Mouse (Mus musculus) left cerebral cortex, postnatal 4 days (tissue): ENCODE results near the gene Gm6902. TPM values are rescaled to one million over a fixed set of nuclear protein-coding genes. Genes with fewer than 3 reads are reported as not detected.
"Not testable (repeated sequence)": the region's sequence is repeated elsewhere in the genome, so short reads cannot be mapped to it uniquely, and the experiment has no call there.

Experiments used
- DNase-seq: peaks from one replicate; pipeline ENCODE4 v3.0.0-alpha.2; 2022
- intact Hi-C: fragments of 180-260 bp; cut with DNase I; formaldehyde crosslinking; loops from one replicate; pipeline ENCODE4 v1.15.1; 2025
- total RNA-seq, 2 experiments: library from RNA; stranded (reverse); gene quantifications; 2 replicates each; pipeline ENCODE4 v1.2.3; 2021

Gm6902 gene
- not detected for total RNA-seq

DNA sequence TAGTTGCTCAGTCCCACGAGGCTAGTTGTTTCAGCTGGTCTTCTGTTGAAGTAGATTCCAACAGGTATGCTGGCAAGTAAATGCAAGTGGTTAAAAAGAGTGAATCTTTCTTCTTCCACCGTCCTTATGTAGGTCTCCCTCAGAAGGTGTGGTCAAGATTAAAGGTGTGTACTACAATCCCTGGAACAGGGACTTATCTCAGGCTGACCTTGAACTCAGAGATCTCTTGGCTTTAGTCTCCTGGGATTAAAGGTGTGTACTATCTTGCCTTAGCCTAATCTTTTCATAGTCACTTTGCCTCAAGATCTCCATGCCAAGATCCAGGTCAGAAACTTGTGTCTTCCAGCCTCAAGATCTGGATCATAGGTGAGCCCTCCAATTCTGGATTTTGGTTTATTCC lies at the start of gene Gm6902:
Gene Gm6902 (minus strand): TSS at position 101 of the 400 bp plus-strand sequence.
- intact Hi-C loops, DNase-seq: not testable (repeated sequence)

DNA sequence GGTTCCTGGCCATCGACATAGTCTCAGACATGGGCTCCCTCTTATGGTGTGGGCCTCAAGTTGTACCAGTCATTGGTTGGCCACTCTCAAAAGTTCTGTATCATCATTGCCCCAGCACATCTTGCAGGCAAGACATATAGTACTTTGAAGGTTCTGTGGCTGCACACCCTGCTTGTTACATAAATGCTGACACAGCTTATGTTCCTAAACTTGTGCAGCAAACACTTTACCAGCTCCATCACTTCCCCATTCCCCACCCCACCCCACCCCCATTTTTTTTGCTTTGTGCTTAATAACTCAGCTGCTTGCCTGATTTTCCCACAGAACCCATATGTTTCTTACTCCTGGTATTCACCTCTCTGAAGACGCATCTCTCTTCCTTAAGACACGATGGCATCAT lies 22.2 kb upstream of the Gm6902 start, which contains the start of gene Nlrp4e:
Gene Nlrp4e (plus strand): TSS at position 301 of the 400 bp plus-strand sequence.
- DNase-seq, intact Hi-C loops: not testable (repeated sequence)

DNA sequence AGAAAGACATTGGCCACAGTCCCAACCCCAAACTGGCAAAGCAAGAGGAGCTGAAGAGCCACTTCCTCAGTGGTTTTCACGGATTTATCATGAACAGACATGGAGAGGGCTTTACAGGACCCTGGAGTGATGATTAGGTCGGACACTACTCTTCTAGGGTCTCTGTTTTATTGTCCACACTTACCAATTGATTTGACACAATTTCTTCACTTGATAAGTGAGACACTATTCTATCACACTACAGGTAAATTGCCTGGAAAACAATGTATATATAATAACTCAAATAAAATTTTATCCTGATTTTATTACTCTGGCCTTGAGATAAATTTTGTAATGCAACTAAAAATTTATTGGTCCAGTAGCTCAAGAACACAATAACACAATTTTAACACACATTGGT lies 27.1 kb downstream of the Gm6902 start, which contains the start of gene Vmn1r166:
Gene Vmn1r166 (minus strand): TSS at position 101 of the 400 bp plus-strand sequence.
- intact Hi-C loops, DNase-seq: not testable (repeated sequence)

Other genes starting within 250 kb of the Gm6902 start
- not detected for gene Vmn1r163, start 223.4 kb downstream of the Gm6902 start, total RNA-seq
- gene Gm8720, start 211.4 kb downstream of the Gm6902 start, total RNA-seq = not detected
- gene Gm10662, start 134.4 kb downstream of the Gm6902 start, total RNA-seq = not detected
- not detected for gene Vmn1r165, start 61.6 kb downstream of the Gm6902 start, total RNA-seq
- gene Vmn1r166, start 27.2 kb downstream of the Gm6902 start, total RNA-seq = not detected
- gene Nlrp4e, start 22.3 kb upstream of the Gm6902 start, total RNA-seq = not detected
- under 1 TPM in 1 of 2 experiments, not detected in 1; 0.24 TPM for gene Nlrp5, start 107.0 kb upstream of the Gm6902 start, total RNA-seq
- not detected for gene Vmn1r167, start 228.3 kb upstream of the Gm6902 start, total RNA-seq